Mouse (Mus musculus) adrenal gland, postnatal 36 days (tissue): Measurements from ENCODE around the gene Fndc3b. TPM values are rescaled to one million over a fixed set of nuclear protein-coding genes. Genes with fewer than 3 reads are reported as not detected.

Experiments
- DNase-seq, 2 experiments: peaks; one replicate each; pipeline ENCODE4 v3.0.0; 2021; ENCODE audit warnings: mixed read lengths in 1 of 2
- total RNA-seq, 2 experiments: library from RNA; stranded (reverse); gene quantifications; 2 replicates each; pipeline ENCODE4 v1.2.3; 2021

The Fndc3b gene
- total RNA-seq, 2 experiments from 2014 or later, result 127 to 174 TPM

DNA sequence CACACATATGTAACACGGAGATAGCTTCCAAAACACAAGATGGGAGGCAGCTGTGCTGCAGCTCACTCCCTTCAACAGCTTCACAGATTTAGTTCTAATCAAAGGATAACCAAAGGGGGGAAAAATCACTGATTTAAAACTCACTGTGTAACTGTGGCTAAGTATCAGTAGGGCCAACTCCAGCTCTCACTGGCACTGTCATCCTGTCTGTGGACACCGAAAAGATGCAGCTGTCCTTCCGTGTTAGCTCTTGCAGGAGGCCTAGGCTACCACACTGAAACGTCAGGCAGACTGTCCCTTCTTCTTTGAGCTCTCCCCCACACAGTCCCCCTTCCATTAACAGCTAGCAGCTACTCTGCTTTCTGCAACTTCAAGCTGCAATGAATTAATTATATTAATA lies 89.9 kb downstream of the Fndc3b start:
- no peak for DNase-seq

DNA sequence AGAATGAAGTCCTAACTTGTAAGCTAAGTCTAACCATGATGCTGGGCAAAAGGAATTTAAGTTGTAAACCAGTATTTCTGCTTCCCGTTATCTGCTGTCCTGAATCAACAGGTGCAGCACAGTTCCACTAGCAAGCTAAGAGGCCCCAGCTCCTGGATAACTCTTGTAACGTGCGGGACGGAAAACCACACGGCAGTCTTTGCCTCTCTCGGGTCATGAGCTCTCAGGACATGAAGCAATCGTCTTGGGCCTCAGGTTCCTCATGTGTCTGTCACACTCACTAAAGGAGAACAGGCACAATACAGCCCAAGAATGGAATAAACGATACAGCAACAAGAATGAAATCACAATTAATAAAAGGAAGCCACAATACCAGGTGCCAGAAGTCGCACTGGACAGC lies 93.4 kb downstream of the Fndc3b start:
- no peak for DNase-seq

DNA sequence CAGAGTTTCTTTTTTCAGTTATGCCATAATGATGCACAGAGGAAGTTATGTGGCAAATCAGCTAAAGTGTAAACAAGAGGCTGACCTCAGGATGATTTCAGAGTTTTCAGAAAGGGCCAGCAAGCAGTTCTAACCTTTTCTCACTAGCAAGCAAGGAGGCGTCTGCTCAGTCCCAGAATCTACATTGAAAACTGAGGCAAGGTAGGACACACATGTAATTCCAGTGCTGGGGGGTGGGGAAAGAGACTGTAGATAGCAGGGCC lies 93.9 kb downstream of the Fndc3b start:
- DNase-seq, result no peak

- peak; percentile 65 to 76 for DNase-seq
Observed at GRCm38 (mm10) chr3:27616421-27617236, 94.5 kb downstream of the Fndc3b start.

DNA sequence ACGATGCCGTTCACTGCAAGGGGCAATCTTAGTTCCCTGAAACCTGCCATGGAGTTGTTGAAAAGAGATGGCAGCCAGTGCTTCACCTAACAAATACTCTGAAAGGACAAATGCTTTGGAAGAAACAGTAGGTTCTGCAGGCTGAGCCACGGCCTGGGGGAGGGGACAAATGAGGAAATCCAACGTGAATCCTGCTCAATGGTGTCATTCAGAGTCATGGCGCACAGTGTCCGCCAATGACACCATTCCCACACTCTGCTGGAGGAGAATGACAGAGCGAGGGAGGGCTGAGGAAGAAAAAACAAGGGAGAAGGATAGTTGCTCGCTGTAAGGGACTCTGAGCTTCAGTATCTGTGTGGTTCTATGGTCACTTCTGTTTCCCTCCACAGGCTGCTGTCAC lies 95.6 kb downstream of the Fndc3b start:
- peak in 1 of 2 experiments; percentile 44 for DNase-seq

DNA sequence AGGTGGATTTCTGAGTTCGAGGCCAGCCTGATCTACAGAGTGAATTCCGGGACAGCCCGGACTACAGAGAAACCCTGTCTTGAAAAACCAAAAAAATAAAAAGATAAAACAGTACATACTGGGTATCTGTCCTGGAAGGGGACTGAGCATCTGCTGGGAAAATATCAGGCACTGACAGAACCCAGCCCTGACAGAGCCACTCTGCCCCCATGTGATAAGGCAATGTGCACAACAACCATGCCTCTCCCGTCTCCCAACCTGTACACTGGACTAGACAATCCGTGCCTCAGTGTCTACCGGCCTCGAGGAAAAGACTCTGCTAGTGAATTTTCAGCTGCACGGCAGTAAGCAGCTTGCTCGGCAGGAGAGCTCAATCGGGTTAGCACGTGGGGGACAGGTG lies 97.3 kb downstream of the Fndc3b start:
- no peak for DNase-seq

DNA sequence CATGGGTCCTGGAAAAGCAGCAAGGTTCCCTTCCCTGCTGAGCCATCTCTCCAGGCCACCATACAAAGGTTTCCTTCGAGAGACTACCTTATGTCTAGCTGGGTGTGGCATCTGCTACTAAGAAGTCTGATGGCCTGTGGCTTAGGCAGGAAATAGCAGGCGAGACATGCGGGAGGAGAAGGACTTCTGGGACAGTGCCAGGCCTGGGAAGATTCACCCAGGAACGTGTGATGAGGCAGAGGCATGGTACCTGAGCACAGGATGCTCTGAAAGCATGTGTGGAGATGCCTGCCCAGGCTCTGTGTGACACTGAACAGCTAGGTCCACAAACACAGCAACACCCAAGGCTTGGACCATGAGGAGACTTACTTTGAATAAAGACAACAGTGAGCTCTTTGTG lies 98.1 kb downstream of the Fndc3b start:
- DNase-seq, result no peak

DNA sequence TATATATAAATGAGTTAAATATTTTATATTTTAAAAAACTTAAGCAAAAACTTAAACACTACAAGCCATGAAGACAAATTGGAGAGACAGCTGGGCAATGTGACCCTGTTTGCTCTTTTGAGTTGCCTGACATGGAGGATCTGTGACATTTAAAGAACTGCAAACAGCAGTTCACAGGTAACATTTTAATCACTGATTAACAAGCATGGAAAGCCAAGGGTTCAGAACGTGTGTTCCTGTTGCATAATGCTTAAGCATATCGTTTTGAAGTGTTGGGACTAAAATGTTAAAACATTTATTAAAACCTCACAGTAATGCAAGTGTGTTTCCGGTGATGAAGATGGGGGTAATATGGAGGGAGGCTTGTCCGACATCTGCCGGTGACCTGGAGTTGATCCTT lies 99.1 kb downstream of the Fndc3b start:
- DNase-seq, result no peak

- DNase-seq, result no peak
Observed at GRCm38 (mm10) chr3:27610547-27610946, 100.6 kb downstream of the Fndc3b start.

- DNase-seq, result no peak
Observed at GRCm38 (mm10) chr3:27610089-27610488, 101.0 kb downstream of the Fndc3b start.

GRCm38 (mm10) chr3:27607796-27608151 lies 103.3 kb downstream of the Fndc3b start:
- DNase-seq, result peak; percentile 53 to 55

- DNase-seq, result peak; percentile 85 to 89
Observed at GRCm38 (mm10) chr3:27607081-27607795, 103.9 kb downstream of the Fndc3b start.

DNA sequence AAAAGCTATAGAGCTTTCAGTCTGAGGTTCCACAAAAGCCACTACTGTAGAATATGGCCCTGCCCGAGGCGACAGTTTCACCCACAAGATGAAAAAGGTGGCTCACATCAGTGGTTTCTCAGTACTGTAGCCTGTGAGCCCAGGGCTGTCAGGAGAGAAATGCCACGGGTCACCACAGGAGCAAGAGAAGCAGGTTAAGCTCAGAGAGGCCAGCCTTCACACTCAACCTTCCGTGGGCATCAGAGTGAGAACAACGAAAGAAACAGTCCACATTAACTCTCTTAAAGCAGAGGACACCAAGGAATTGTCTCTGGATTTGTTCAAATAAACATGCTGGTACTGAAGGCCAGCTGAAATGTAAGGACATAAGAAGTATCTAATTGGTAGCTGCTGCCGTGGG lies 104.5 kb downstream of the Fndc3b start:
- no peak for DNase-seq

- DNase-seq, result peak; percentile 31 to 33
Observed at GRCm38 (mm10) chr3:27605613-27606012, 105.5 kb downstream of the Fndc3b start.

DNA sequence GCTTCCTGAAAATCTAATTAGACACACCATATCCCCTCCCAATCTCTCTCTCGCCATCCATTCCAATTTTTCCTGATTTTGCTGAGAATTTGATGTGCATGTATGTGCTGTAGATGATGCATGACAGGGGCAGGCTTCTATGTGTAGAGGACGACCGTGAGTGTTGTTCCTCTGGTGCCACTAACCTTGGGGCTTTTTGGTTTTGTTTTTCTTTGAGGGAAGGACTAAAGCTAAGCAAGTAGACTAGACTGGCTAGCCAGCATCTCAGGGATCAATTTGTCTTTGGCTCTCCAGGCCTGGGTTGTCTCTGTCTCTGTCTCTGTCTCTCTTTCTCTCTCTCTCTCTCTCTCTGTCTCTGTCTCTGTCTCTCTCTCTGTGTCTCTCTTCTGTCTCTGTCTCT lies 106.0 kb downstream of the Fndc3b start:
- DNase-seq, result no peak

DNA sequence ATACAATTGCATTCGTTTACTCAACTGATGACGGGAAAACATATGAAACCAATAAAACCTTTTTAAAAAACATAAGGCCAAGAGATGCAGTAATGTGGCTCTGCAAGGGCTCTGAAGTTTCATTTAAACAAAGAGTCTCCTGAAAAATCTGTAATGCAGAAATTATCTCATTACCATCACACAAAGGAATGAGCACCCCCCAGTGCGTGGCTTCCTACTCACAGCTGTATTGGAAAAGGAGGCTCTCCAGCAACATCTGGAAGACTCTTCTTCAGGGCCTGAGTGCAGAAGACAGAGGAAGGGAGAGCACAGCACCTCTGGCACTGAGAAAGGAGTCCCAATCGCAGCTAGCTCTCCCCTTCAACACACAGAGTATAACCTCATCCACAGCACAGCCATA lies 106.5 kb downstream of the Fndc3b start:
- no peak for DNase-seq

GRCm38 (mm10) chr3:27603905-27604620 lies 107.0 kb downstream of the Fndc3b start:
- peak; percentile 51 to 54 for DNase-seq

DNA sequence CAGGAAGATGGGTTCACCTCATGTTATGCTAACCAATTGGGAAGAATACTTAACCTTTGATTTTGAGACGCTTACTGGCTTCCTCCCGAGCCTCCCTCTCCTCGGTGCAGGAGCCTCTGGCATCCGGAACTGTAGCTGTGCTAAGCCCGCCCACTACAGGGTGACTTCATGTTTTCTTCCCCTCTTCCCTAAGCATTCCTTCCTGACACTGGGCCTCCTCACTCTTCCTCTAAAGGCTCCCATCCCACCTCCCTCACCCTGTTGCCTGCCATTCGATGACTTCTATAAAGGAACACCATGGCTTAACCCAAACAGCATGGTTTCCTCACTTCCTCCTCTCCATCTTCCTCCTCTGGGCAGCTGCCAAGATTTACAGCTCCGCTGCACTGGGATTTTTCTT lies 110.5 kb downstream of the Fndc3b start:
- no peak for DNase-seq

- no peak for DNase-seq
Observed at GRCm38 (mm10) chr3:27600197-27600596, 110.9 kb downstream of the Fndc3b start.

- no peak for DNase-seq
Observed at GRCm38 (mm10) chr3:27598437-27599382, 112.4 kb downstream of the Fndc3b start.

DNA sequence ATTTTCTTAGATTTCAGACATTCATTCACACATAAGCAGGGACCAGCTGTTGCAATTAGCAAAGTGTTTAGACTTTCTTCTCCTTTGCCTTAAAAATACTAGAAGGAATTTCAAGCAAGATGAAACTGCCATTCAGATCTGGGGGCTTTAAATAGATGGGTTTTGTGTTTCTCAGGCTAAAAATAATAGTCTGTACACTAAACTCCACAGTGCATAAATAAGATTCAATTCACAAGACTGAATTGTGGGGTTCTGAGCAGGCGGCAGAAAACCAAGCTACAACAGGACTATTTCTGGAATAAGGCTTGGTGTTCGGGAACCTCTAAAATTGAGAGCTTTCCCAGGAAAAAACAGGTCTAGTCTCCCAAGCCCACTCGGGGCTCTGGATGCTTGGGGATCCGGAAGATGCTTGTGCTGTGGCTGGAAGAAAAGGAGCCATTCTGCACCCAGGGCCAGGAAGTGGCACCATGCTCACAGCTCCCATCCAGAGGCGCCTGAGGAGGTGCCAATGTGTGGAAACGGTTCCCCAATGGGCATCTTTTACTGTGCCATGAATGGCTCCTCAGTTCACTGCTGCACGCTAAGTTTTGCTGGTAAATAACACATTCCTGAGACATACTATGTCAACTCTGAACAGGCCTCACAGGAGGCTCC lies 117.5 kb downstream of the Fndc3b start:
- DNase-seq, result no peak
